Mouse (Mus musculus): ENCODE results near the gene Eps8l2.

Gene Eps8l2

GRCm38 (mm10) chr7:141371942-141372595 lies 33.4 kb downstream of the Eps8l2 start:
- ChIA-PET CTCF (interaction anchor here (0.6 to 1.7 kb wide), 6 partner anchors 9 to 531 kb away, joined by 3 to 6 read pairs (median 3); partner anchors contain the start of gene Taldo1 (in 1 of the 4)), POLR2A (interaction anchor here in 3 of 4 experiments (0.5 to 17.7 kb wide), 22 partner anchors 8 to 407 kb away, joined by 3 to 175 read pairs (median 4); partner anchors contain the start of genes Taldo1 (in 2 of the 3), Eps8l2 (in 1 of the 3) and Rassf7 (in 1 of the 3))

- ChIA-PET CTCF (interaction anchor here in 2 of 4 experiments (0.6 to 1.8 kb wide), 9 partner anchors 10 to 118 kb away, joined by 3 to 10 read pairs (median 4); partner anchors contain the start of genes Sct (in 1 of the 2) and Taldo1 (in 1 of the 2)), POLR2A (interaction anchor here (0.6 to 17.7 kb wide), 44 partner anchors 8 to 465 kb away, joined by 3 to 175 read pairs (median 4); partner anchors contain the start of genes Taldo1 (in 4 of the 4), Deaf1 (in 3 of the 4), Eps8l2 (in 3 of the 4) and Tmem80 (in 3 of the 4))
Observed at GRCm38 (mm10) chr7:141373611-141374010, 34.9 kb downstream of the Eps8l2 start.

DNA sequence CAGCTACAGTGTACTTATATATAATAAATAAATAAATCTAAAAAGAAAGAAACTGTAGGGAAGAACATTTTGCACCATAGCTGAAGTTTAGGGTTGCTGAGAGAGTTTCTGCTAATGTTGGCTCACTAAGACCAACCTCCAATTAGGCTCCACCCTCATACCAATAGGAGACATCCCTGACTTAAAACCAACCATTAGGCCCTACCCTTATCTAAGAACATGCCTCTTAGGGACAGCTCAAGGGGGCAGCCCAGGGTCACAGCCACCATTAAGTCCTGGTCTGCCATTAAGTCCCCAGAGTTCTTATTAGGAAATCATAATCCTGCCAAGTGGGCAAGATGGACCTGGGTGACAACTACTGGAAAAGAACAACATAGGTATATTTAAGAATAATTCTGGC lies 35.7 kb downstream of the Eps8l2 start:
- ChIA-PET POLR2A (interaction anchor here (0.6 to 17.7 kb wide), 29 partner anchors 9 to 251 kb away, joined by 3 to 175 read pairs (median 5); partner anchors contain the start of genes Taldo1 (in 3 of the 4), Cd151 (in 2 of the 4), Eps8l2 (in 2 of the 4) and Rassf7 (in 2 of the 4)), CTCF (interaction anchor here in 2 of 4 experiments (1.4 to 1.8 kb wide), 5 partner anchors 11 to 35 kb away, joined by 3 to 10 read pairs (median 4); no protein-coding TSS in a partner anchor)

DNA sequence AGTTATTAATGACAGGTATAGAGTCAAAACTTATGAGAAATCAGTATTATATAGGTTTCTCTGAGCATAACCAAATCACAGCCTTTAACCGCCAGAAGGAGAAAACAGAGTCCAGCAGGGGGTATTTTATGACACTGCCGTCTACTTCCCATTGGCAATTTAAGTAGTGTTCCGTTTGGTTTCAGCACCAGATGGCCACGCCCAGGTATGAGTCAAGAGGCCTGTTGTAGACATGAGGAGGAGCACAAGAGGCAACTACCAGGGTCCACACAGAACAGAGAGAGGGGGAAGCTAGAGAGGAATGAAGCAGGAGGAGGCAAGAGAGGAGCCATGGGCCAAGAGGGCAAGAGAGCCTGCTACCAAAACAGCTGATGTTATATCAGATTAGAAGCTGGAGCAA lies 40.9 kb downstream of the Eps8l2 start:
- ChIA-PET CTCF (interaction anchor here (0.6 to 1.4 kb wide), 6 partner anchors 8 to 148 kb away, joined by 3 to 6 read pairs (median 3); partner anchors contain the start of gene Taldo1 (in 1 of the 4)), POLR2A (interaction anchor here in 2 of 4 experiments (1.1 to 17.7 kb wide), 5 partner anchors 7 to 51 kb away, joined by 3 to 175 read pairs (median 4); partner anchors contain the start of genes Taldo1 (in 2 of the 2), Deaf1 (in 1 of the 2) and Tmem80 (in 1 of the 2))

DNA sequence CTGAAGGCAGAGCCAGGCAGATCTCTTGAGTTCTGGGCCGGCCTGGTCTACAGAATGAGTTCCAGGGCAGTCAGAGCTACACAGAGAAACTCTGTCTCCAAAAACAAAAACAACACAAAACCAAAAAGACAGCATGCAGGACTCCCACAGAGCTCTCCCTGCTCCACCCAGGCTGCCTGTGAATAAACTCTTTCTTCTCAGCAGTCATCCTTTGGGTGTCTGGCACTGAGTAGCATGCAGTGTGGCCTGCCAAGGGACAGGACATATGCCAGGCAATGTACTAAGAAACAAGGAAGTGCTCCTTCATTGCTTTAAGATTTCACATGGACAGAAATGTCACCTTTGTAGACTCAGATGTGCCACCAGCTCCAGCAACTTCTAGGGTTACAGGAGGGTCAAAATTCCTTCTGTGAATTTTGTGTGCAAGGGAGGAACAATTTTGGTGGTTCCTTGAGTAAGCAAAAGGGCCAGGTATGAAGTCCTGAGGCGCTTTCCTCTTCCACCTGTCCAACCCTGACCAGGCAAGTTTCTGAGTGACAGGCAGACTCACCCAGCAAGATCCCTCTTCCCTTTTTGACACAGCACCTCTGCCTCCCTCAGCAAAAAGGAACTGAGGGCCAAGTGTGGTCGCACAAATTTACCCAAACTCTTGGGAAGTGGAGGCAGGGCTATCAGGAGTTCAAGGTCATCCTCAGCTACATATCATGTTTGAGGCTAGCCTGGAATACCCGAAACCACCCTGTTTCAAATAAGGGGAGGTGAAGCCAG lies 42.6 kb downstream of the Eps8l2 start:
- POLR2A ChIA-PET: interaction anchor here in 2 of 4 experiments (1.1 to 17.7 kb wide), 8 partner anchors 8 to 53 kb away, joined by 4 to 175 read pairs (median 14); partner anchors contain the start of genes Taldo1 (in 2 of the 2), Deaf1 (in 1 of the 2) and Tmem80 (in 1 of the 2)

GRCm38 (mm10) chr7:141387807-141388486 lies 49.3 kb downstream of the Eps8l2 start:
- POLR2A ChIA-PET: interaction anchor here (0.6 to 1.7 kb wide), 27 partner anchors 10 to 194 kb away, joined by 3 to 13 read pairs (median 4); partner anchors contain the start of genes Polr2l (in 2 of the 4), Tspan4 (in 2 of the 4), Deaf1 (in 1 of the 4) and Eps8l2 (in 1 of the 4)
- CTCF ChIA-PET: interaction anchor here (0.5 to 1.6 kb wide), 12 partner anchors 8 to 283 kb away, joined by 3 to 15 read pairs (median 4); no protein-coding TSS in a partner anchor

More for the DNA sequence above, 42.6 kb downstream of the Eps8l2 start:
- CTCF ChIA-PET: interaction anchor here in 3 of 4 experiments (1.2 to 2.3 kb wide), 3 partner anchors 11 to 13 kb away, joined by 3 to 4 read pairs (median 4); partner anchors contain the start of gene Taldo1 (in 1 of the 3)

- ChIA-PET CTCF (interaction anchor here in 3 of 4 experiments (0.5 to 1.6 kb wide), 7 partner anchors 9 to 282 kb away, joined by 3 to 14 read pairs (median 3); no protein-coding TSS in a partner anchor), POLR2A (interaction anchor here (0.7 to 8.2 kb wide), 21 partner anchors 11 to 134 kb away, joined by 3 to 175 read pairs (median 4); partner anchors contain the start of genes Deaf1 (in 1 of the 4), Eps8l2 (in 1 of the 4), Polr2l (in 1 of the 4) and Rplp2 (in 1 of the 4))
Observed at GRCm38 (mm10) chr7:141388487-141389109, 49.9 kb downstream of the Eps8l2 start.

- POLR2A ChIA-PET: interaction anchor here (0.5 to 8.2 kb wide), 29 partner anchors 8 to 268 kb away, joined by 3 to 175 read pairs (median 8); partner anchors contain the start of genes Rplp2 (in 2 of the 4), Cd151 (in 1 of the 4), Chid1 (in 1 of the 4) and Deaf1 (in 1 of the 4)
Observed at GRCm38 (mm10) chr7:141390326-141391259, 51.9 kb downstream of the Eps8l2 start.

DNA sequence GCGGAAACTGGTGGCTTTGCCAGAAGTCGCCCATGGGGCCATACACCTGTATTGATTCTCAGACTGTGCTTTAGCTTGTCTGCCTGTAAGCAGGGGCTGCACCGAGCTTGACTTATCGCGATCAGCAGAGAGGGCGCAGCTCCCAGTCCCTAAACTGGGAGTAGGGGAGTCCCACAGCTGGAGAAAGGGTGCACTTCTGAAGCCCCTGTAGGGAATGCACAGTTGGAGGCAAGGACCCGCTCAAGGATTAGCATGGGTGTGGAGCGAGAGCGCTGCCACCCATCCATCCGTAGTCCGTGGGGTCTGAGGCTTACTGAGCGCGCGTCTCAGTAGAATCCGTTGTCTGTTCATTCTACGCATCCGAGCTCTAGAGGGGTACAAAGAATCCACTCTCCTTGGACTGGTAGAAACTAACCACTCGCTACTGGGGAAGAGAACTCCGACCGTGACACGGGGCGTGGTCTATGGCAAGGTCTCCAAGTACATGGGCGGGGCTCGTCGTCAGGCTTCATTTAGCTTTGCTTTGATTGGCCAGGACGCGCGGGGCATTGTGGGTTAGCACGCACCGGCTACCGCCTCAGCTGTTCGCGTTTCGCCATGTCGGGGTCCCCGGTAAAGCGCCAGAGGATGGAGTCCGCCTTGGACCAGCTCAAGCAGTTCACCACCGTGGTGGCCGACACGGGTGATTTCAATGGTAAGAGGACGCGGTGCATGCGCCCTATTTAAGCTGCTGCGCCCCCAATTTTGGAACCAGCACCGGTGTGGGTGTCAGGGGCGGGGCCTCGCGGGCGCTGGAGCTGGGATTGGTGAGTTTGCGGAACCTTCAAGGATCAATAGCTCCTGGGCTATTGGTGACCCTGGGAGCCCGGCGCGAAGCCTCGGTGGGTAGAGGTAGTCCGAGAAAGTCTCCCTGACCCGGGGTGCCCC lies 53.2 kb downstream of the Eps8l2 start, which contains the start of gene Taldo1:
Taldo1 (plus strand) TSS at position 575 of the 927 bp plus-strand sequence.
- ChIA-PET CTCF (interaction anchor here (0.5 to 2.3 kb wide), 53 partner anchors 8 to 488 kb away, joined by 3 to 20 read pairs (median 4); partner anchors contain the start of genes Cd151 (in 1 of the 4), Cend1 (in 1 of the 4), Chid1 (in 1 of the 4) and Cracr2b (in 1 of the 4)), POLR2A (interaction anchor here (0.6 to 8.2 kb wide), 116 partner anchors 8 to 570 kb away, joined by 3 to 175 read pairs (median 4); partner anchors contain the start of genes Eps8l2 (in 3 of the 4), Gatd1 (in 3 of the 4), Cend1 (in 2 of the 4) and Chid1 (in 2 of the 4))

More at GRCm38 (mm10) chr7:141390326-141391259, 51.9 kb downstream of the Eps8l2 start:
- CTCF ChIA-PET: interaction anchor here in 3 of 4 experiments (0.6 to 2.3 kb wide), 12 partner anchors 8 to 944 kb away, joined by 3 to 10 read pairs (median 6); partner anchors contain the start of genes Cd151 (in 1 of the 3), Cracr2b (in 1 of the 3) and Rassf7 (in 1 of the 3)

DNA sequence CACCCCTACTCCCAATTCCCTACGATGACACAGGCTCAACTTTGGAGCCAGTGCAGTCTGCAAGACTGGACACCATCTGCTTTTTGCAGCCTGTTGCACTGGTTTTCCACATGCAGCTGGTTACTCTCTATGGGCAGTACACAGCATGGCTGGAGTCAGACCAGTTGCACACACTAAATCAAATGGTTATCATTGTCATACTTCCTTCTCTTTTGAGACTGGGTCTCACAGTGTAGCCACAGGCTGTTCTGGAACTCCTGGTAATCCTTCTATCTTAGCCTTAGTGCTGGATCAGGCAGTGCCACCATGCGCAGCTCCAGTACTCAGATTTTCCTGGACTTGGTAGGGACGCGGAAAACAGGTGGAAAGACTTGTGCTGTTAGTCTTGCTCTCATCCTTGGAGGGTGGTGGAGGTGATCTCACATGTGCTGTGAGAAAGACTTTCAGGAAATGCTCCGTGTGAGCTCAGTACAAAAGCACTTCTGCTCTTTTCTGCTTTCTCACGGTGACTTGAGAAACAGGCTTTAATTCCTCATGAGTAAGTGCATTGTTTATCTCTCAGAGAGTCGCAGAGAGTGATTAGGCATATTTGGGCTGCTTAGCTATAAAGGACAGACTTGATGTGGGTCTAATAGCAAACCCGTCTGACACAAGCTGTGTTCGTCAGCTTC lies 54.0 kb downstream of the Eps8l2 start:
- CTCF ChIA-PET: interaction anchor here (0.7 to 2.3 kb wide), 43 partner anchors 9 to 489 kb away, joined by 3 to 20 read pairs (median 4); partner anchors contain the start of genes Cd151 (in 1 of the 4), Cend1 (in 1 of the 4), Eps8l2 (in 1 of the 4) and Phrf1 (in 1 of the 4)

DNA sequence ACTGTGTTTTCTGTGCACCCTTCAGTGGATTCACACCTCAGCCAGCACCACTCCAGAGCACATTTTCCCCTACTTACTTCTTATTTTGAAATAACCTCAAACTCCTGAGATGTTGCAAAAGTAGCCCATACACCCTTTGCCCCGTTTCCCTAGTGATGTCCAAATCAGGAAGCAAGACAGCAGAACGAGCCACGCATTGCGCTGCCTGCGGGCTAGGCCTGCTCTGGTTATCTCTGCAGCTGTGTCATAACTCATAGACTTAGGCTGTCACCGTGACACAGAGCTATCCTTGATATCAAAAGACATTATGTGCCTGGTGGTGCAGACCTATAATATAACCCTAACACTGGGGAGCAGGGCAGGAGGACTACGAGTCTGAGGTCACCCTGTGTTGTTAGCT lies 55.5 kb downstream of the Eps8l2 start:
- CTCF ChIA-PET: interaction anchor here (0.5 to 2.8 kb wide), 37 partner anchors 8 to 1424 kb away, joined by 3 to 26 read pairs (median 5); partner anchors contain the start of genes Pnpla2 (in 1 of the 4), Rassf7 (in 1 of the 4), Rplp2 (in 1 of the 4) and Sct (in 1 of the 4)
- POLR2A ChIA-PET: interaction anchor here in 3 of 4 experiments (0.8 to 8.2 kb wide), 23 partner anchors 11 to 200 kb away, joined by 3 to 175 read pairs (median 4); partner anchors contain the start of genes Rplp2 (in 2 of the 3), Chid1 (in 1 of the 3), Cracr2b (in 1 of the 3) and Gatd1 (in 1 of the 3)

More for the DNA sequence above, 54.0 kb downstream of the Eps8l2 start:
- POLR2A ChIA-PET: interaction anchor here (0.6 to 8.2 kb wide), 102 partner anchors 9 to 571 kb away, joined by 3 to 175 read pairs (median 5); partner anchors contain the start of genes Cend1 (in 2 of the 4), Chid1 (in 2 of the 4), Eps8l2 (in 2 of the 4) and Gatd1 (in 2 of the 4)

DNA sequence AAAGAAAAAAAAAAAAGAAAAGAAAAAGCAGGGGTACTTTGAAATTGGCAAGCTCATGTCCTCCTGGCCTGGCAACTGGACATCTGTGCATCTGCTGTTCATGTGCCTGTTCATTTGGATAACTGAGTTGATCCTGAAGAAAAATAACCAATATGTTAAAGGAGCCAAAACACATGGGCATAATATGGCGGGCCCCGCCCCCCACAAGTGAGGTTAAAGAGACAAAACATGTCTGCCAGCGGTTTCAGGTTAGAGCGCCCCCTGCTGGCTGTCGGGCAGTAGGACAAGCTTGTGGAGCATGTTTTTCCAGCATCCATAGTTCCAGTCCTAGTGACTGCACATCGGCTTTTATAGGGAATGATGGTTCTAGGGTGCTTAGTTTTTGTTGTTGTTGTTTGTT lies 56.1 kb downstream of the Eps8l2 start:
- POLR2A ChIA-PET: interaction anchor here (0.5 to 8.2 kb wide), 36 partner anchors 11 to 696 kb away, joined by 3 to 175 read pairs (median 4); partner anchors contain the start of genes Rplp2 (in 2 of the 4), Cend1 (in 1 of the 4), Chid1 (in 1 of the 4) and Cracr2b (in 1 of the 4)
- CTCF ChIA-PET: interaction anchor here (0.5 to 2.8 kb wide), 105 partner anchors 9 to 1425 kb away, joined by 3 to 26 read pairs (median 4); partner anchors contain the start of genes Eps8l2 (in 3 of the 4), Cend1 (in 2 of the 4), Sct (in 2 of the 4) and Cd151 (in 1 of the 4)
